Mouse (Mus musculus) neural tube, embryonic 12.5 days (tissue): ENCODE results near the gene Mical3. TPM values are rescaled to one million over a fixed set of nuclear protein-coding genes. Genes with fewer than 3 reads are reported as not detected.

ENCODE experiments used
- ATAC-seq: fragments of 200-750 bp; cut with Nextera tagmentation; 2 replicates; pipeline ENCODE4 v1.8.0; 2017; ENCODE audit warnings: low read depth, mild to moderate bottlenecking, moderate TSS enrichment, moderate library complexity; ENCODE audit not compliant: low FRiP score
- H3K27ac ChIP-seq: fragments of 300-500 bp; sonication (generic); 2 replicates; pipeline ENCODE4 v1.5.1; 2016
- H3K27me3 ChIP-seq: fragments of 300-500 bp; sonication (generic); replicated peaks from 2 replicates; pipeline ENCODE4 v1.6.1; 2016; ENCODE audit warnings: mild to moderate bottlenecking
- H3K36me3 ChIP-seq: fragments of 300-500 bp; sonication (generic); 2 replicates; pipeline ENCODE4 v1.6.1; 2016; ENCODE audit warnings: mild to moderate bottlenecking
- H3K4me1 ChIP-seq: fragments of 300-500 bp; sonication (generic); 2 replicates; pipeline ENCODE4 v1.6.1; 2016
- H3K4me2 ChIP-seq: fragments of 300-500 bp; sonication (generic); replicated peaks from 2 replicates; pipeline ENCODE4 v1.6.1; 2016; ENCODE audit warnings: mild to moderate bottlenecking
- H3K4me3 ChIP-seq: fragments of 300-500 bp; sonication (generic); 2 replicates; pipeline ENCODE4 v1.5.1; 2016
- H3K9ac ChIP-seq: fragments of 300-500 bp; sonication (generic); 2 replicates; pipeline ENCODE4 v1.6.1; 2016; ENCODE audit warnings: mild to moderate bottlenecking
- H3K9me3 ChIP-seq: fragments of 300-500 bp; sonication (generic); 2 replicates; pipeline ENCODE4 v1.6.1; 2016; ENCODE audit warnings: mild to moderate bottlenecking
- WGBS: fragments of 180-500 bp; shearing (Covaris S2); methylation state at CpG from one replicate; pipeline ENCODE4 v1.1.7; 2016; 5-methylcytosine and 5-hydroxymethylcytosine counted together
- polyA plus RNA-seq: library from polyadenylated mRNA; unstranded; fragments of >200 nt; fragmentation: Nextera tagmentation; extraction: Ambion mirVana; gene quantifications from 2 replicates; pipeline ENCODE4 v1.2.1, GENCODE M21; 2016

Mical3 gene
- polyA plus RNA-seq, 1 experiment from 2014 or later, result 17.3 TPM

GRCm38 (mm10) chr6:120987571-120988084, 143.2 kb downstream of the Mical3 start:
- Histone ChIP-seq H3K9ac (no peak overlapping the region), H3K4me1 (peaks cover 10% of the 10 kb centered on the region), H3K27me3 (no peaks in the 10 kb centered on the region), H3K4me3 (no peak overlapping the region), H3K9me3 (no peaks in the 10 kb centered on the region), H3K36me3 (no peaks in the 10 kb centered on the region), H3K27ac (no peak overlapping the region), H3K4me2 (no peak overlapping the region)
- 0 out of 2 replicates have a peak, but pooled peaks have one; percentile 38 for ATAC-seq
- WGBS, result 24% methylated on average over 10 of the region's 10 CpGs

- 82% methylated on average over 10 of the region's 10 CpGs for WGBS
- Histone ChIP-seq H3K4me3 (no peak overlapping the region), H3K4me1 (peaks cover 10% of the 10 kb centered on the region), H3K4me2 (no peak overlapping the region), H3K36me3 (peaks cover 3% of the 10 kb centered on the region; the same call in 1 of the 2 replicates), H3K27ac (no peak overlapping the region), H3K9me3 (no peaks in the 10 kb centered on the region), H3K9ac (no peak overlapping the region), H3K27me3 (no peaks in the 10 kb centered on the region)
- 0 out of 2 replicates have a peak, but pooled peaks have one; percentile 18 for ATAC-seq
These were observed 143.6 kb downstream of the Mical3 start for GRCm38 (mm10) chr6:120987164-120987563.

GRCm38 (mm10) chr6:120986172-120986571, 144.6 kb downstream of the Mical3 start:
- ATAC-seq, result no peak
- WGBS, result 86% methylated on average over 3 of the region's 3 CpGs

GRCm38 (mm10) chr6:120982314-120982713, 148.5 kb downstream of the Mical3 start:
- Histone ChIP-seq H3K4me1 (peaks cover 14% of the 10 kb centered on the region), H3K9ac (no peak overlapping the region), H3K9me3 (no peaks in the 10 kb centered on the region), H3K4me3 (no peak overlapping the region), H3K36me3 (peaks cover 10% of the 10 kb centered on the region; the same call in 1 of the 2 replicates), H3K27ac (no peak overlapping the region), H3K4me2 (no peak overlapping the region), H3K27me3 (no peaks in the 10 kb centered on the region)
- no peak for ATAC-seq
- WGBS, result 94% methylated on average over 13 of the region's 13 CpGs

More at GRCm38 (mm10) chr6:120986172-120986571, 144.6 kb downstream of the Mical3 start:
- Histone ChIP-seq H3K4me2 (no peak overlapping the region), H3K36me3 (peaks cover 3% of the 10 kb centered on the region; the same call in 1 of the 2 replicates), H3K27me3 (no peaks in the 10 kb centered on the region), H3K4me1 (peaks cover 10% of the 10 kb centered on the region), H3K27ac (no peak overlapping the region), H3K9ac (no peak overlapping the region), H3K4me3 (no peak overlapping the region), H3K9me3 (no peaks in the 10 kb centered on the region)

GRCm38 (mm10) chr6:120981537-120981936, 149.3 kb downstream of the Mical3 start:
- 66% methylated on average over 6 of the region's 6 CpGs for WGBS
- H3K36me3 ChIP-seq, result peaks cover 10% of the 10 kb centered on the region; the same call in 1 of the 2 replicates

GRCm38 (mm10) chr6:120978019-120978621, 152.7 kb downstream of the Mical3 start:
- ATAC-seq, result no peak
- Histone ChIP-seq H3K4me1 (peaks cover 20% of the 10 kb centered on the region), H3K36me3 (peaks cover 14% of the 10 kb centered on the region; the same call in 1 of the 2 replicates), H3K27me3 (no peaks in the 10 kb centered on the region), H3K27ac (peak overlapping the region; percentile 7; the same call in 1 of the 2 replicates), H3K4me3 (no peak overlapping the region), H3K4me2 (0 out of 2 replicates have a peak overlapping the region, but pooled peaks have one; percentile 5), H3K9ac (0 out of 2 replicates have a peak overlapping the region, but pooled peaks have one; percentile 2), H3K9me3 (no peaks in the 10 kb centered on the region)
- 33% methylated on average over 18 of the region's 18 CpGs for WGBS

More at GRCm38 (mm10) chr6:120981537-120981936, 149.3 kb downstream of the Mical3 start:
- no peaks in the 10 kb centered on the region for H3K9me3 ChIP-seq
- H3K27me3 ChIP-seq, result no peaks in the 10 kb centered on the region
- H3K9ac ChIP-seq, result no peak overlapping the region
- H3K4me2 ChIP-seq, result no peak overlapping the region
- no peak overlapping the region for H3K27ac ChIP-seq
- ATAC-seq, result no peak
- peaks cover 20% of the 10 kb centered on the region for H3K4me1 ChIP-seq
- H3K4me3 ChIP-seq, result no peak overlapping the region

GRCm38 (mm10) chr6:120976991-120977390, 153.8 kb downstream of the Mical3 start:
- no peak overlapping the region for H3K27ac ChIP-seq
- peak; percentile 27; the same call in 1 of the 2 replicates for ATAC-seq

GRCm38 (mm10) chr6:120976097-120976496, 154.7 kb downstream of the Mical3 start:
- Histone ChIP-seq H3K4me3 (no peak overlapping the region), H3K4me2 (no peak overlapping the region), H3K36me3 (peaks cover 22% of the 10 kb centered on the region), H3K4me1 (peaks cover 20% of the 10 kb centered on the region), H3K27ac (no peak overlapping the region), H3K9me3 (no peaks in the 10 kb centered on the region), H3K27me3 (no peaks in the 10 kb centered on the region), H3K9ac (no peak overlapping the region)
- WGBS, result 55% methylated on average over 12 of the region's 12 CpGs
- ATAC-seq, result no peak

More at GRCm38 (mm10) chr6:120976991-120977390, 153.8 kb downstream of the Mical3 start:
- Histone ChIP-seq H3K36me3 (peaks cover 20% of the 10 kb centered on the region), H3K9me3 (no peaks in the 10 kb centered on the region), H3K4me2 (no peak overlapping the region), H3K4me1 (peaks cover 20% of the 10 kb centered on the region), H3K27me3 (no peaks in the 10 kb centered on the region), H3K9ac (no peak overlapping the region), H3K4me3 (no peak overlapping the region)
- 21% methylated on average over 11 of the region's 11 CpGs for WGBS

GRCm38 (mm10) chr6:120971797-120972590, 158.8 kb downstream of the Mical3 start:
- Histone ChIP-seq H3K4me2 (no peak overlapping the region), H3K9ac (no peak overlapping the region), H3K27ac (no peak overlapping the region), H3K27me3 (no peaks in the 10 kb centered on the region), H3K36me3 (peaks cover 30% of the 10 kb centered on the region), H3K4me3 (no peak overlapping the region), H3K9me3 (no peaks in the 10 kb centered on the region), H3K4me1 (peaks cover 3% of the 10 kb centered on the region; the same call in 1 of the 2 replicates)
- 63% methylated on average over 14 of the region's 14 CpGs for WGBS
- ATAC-seq, result peak; percentile 71

GRCm38 (mm10) chr6:120970939-120971796, 159.6 kb downstream of the Mical3 start:
- no peak overlapping the region for H3K4me3 ChIP-seq
- H3K4me1 ChIP-seq, result no peaks in the 10 kb centered on the region
- no peaks in the 10 kb centered on the region for H3K9me3 ChIP-seq
- no peak overlapping the region for H3K4me2 ChIP-seq
- peaks cover 30% of the 10 kb centered on the region for H3K36me3 ChIP-seq
- H3K9ac ChIP-seq, result no peak overlapping the region
- 75% methylated on average over 8 of the region's 8 CpGs for WGBS
- no peak overlapping the region for H3K27ac ChIP-seq
- ATAC-seq, result peak; percentile 17; the same call in 1 of the 2 replicates
- no peaks in the 10 kb centered on the region for H3K27me3 ChIP-seq

GRCm38 (mm10) chr6:120965814-120966213, 165.0 kb downstream of the Mical3 start:
- Histone ChIP-seq H3K9me3 (no peaks in the 10 kb centered on the region), H3K36me3 (peaks cover 18% of the 10 kb centered on the region), H3K9ac (no peak overlapping the region), H3K27me3 (no peaks in the 10 kb centered on the region), H3K27ac (no peak overlapping the region), H3K4me1 (no peaks in the 10 kb centered on the region), H3K4me3 (no peak overlapping the region), H3K4me2 (no peak overlapping the region)
- WGBS, result 77% methylated on average over 13 of the region's 13 CpGs
- no peak for ATAC-seq
